Mouse (Mus musculus) ES-Bruce4 (cell line): ENCODE measurements around the gene Ramp3. TPM values are rescaled to one million over a fixed set of nuclear protein-coding genes. Genes with fewer than 3 reads are reported as not detected.
A peak's percentile ranks its signal among the peaks of the same experiment; 100 is the strongest.

Experiments
- H3K27ac ChIP-seq: 2 replicates; pipeline ENCODE4 v1.5.1; 2012; ENCODE audit warnings: low read length, inconsistent platforms; ENCODE audit not compliant: insufficient read depth
- H3K27me3 ChIP-seq: 2 replicates; pipeline ENCODE4 v1.6.1; 2012; ENCODE audit warnings: mild to moderate bottlenecking, low read length, inconsistent platforms; ENCODE audit not compliant: control insufficient read depth, poor library complexity, insufficient read depth, severe bottlenecking
- H3K36me3 ChIP-seq: 2 replicates; pipeline ENCODE4 v1.6.1; 2012; ENCODE audit warnings: inconsistent platforms, mild to moderate bottlenecking, low read length, moderate library complexity; ENCODE audit not compliant: control insufficient read depth, poor library complexity, insufficient read depth, severe bottlenecking
- H3K4me1 ChIP-seq: one replicate; pipeline ENCODE4 v1.8.1; 2011; ENCODE audit warnings: low read length; ENCODE audit not compliant: control insufficient read depth, insufficient read depth
- H3K4me3 ChIP-seq: 2 replicates; pipeline ENCODE4 v1.5.1; 2011; ENCODE audit warnings: low read depth, mild to moderate bottlenecking, low read length
- H3K9ac ChIP-seq: 2 replicates; pipeline ENCODE4 v1.6.1; 2012; ENCODE audit warnings: low read depth, mild to moderate bottlenecking, inconsistent platforms; ENCODE audit not compliant: poor library complexity, severe bottlenecking
- H3K9me3 ChIP-seq: replicated peaks from 2 replicates; pipeline ENCODE4 v1.6.1; 2012; ENCODE audit warnings: mild to moderate bottlenecking, low read length, inconsistent platforms; ENCODE audit not compliant: control insufficient read depth, poor library complexity, insufficient read depth, severe bottlenecking
- CTCF ChIP-seq: IDR thresholded peaks from one replicate; pipeline ENCODE4 v1.8.1; 2011; ENCODE audit warnings: low read depth, low read length
- EP300 ChIP-seq: IDR thresholded peaks from 2 replicates; pipeline ENCODE4 v1.6.1; 2011; ENCODE audit warnings: low read depth, low read length; ENCODE audit not compliant: insufficient read depth
- POLR2A ChIP-seq: IDR thresholded peaks from one replicate; pipeline ENCODE4 v1.8.1; 2011; ENCODE audit warnings: low read length; ENCODE audit not compliant: insufficient read depth
- polyA plus RNA-seq: library from polyadenylated mRNA; stranded (reverse); fragments of >200 nt; gene quantifications from 2 replicates; pipeline ENCODE4 v1.2.4, GENCODE M21; 2011; ENCODE audit warnings: low read depth; ENCODE audit not compliant: missing spikeins, insufficient read depth, insufficient read length

Gene Ramp3
- polyA plus RNA-seq, 1 experiment: 6.2 TPM

GRCm38 (mm10) chr11:6626388-6626772, 31.9 kb upstream of the Ramp3 start:
- TF ChIP-seq EP300 (no peak), CTCF (no peak), POLR2A (no peak)
- no peaks in the 10 kb centered on the region for H3K9me3 ChIP-seq
- peak overlapping the region; percentile 37 for H3K27ac ChIP-seq
- H3K27me3 ChIP-seq: no peaks in the 10 kb centered on the region
- peaks cover 34% of the 10 kb centered on the region for H3K36me3 ChIP-seq
- H3K4me3 ChIP-seq: peak overlapping the region; percentile 91
- no peaks in the 10 kb centered on the region for H3K4me1 ChIP-seq
- H3K9ac ChIP-seq: peak overlapping the region; percentile 77

- Histone ChIP-seq H3K4me3 (no peak overlapping the region), H3K4me1 (no peaks in the 10 kb centered on the region), H3K9ac (no peak overlapping the region), H3K36me3 (peaks cover 23% of the 10 kb centered on the region), H3K27me3 (no peaks in the 10 kb centered on the region), H3K9me3 (no peaks in the 10 kb centered on the region), H3K27ac (no peak overlapping the region)
- TF ChIP-seq EP300: no peak
- TF ChIP-seq POLR2A: no peak
- TF ChIP-seq CTCF: no peak
These were observed 30.6 kb upstream of the Ramp3 start for GRCm38 (mm10) chr11:6627731-6628130.

DNA sequence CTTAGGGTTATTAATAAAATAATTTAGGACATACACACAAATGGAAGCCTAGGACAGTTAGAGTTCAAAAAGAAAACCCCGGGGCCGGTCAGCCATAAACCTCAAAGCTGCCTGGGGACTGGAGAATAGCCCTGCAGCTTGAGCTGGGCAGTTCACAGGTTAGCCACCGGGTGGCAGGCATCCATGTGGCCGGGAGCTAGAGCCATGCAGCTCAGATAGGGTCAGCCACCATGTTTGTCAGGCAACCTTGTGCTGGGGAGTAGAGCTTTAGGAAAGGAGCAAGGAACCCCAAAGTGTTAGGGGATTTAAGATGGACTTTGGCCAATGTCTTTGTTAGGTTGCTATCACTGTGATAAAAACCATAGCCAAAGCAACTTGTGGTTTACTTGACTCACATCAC, 29.8 kb upstream of the Ramp3 start:
- Histone ChIP-seq H3K9ac (no peak overlapping the region), H3K27ac (no peak overlapping the region), H3K36me3 (peaks cover 15% of the 10 kb centered on the region), H3K27me3 (no peaks in the 10 kb centered on the region), H3K4me3 (no peak overlapping the region), H3K9me3 (no peaks in the 10 kb centered on the region), H3K4me1 (no peaks in the 10 kb centered on the region)
- peak; percentile 88 for TF ChIP-seq CTCF
- TF ChIP-seq POLR2A: no peak

GRCm38 (mm10) chr11:6629655-6630054, 28.7 kb upstream of the Ramp3 start:
- no peaks in the 10 kb centered on the region for H3K9me3 ChIP-seq
- no peak overlapping the region for H3K27ac ChIP-seq
- H3K4me1 ChIP-seq: no peaks in the 10 kb centered on the region
- no peak overlapping the region for H3K9ac ChIP-seq
- no peak overlapping the region for H3K4me3 ChIP-seq
- H3K27me3 ChIP-seq: no peaks in the 10 kb centered on the region
- no peak for TF ChIP-seq EP300
- TF ChIP-seq POLR2A: no peak
- peak; percentile 24 for TF ChIP-seq CTCF
- peaks cover 4% of the 10 kb centered on the region for H3K36me3 ChIP-seq

DNA sequence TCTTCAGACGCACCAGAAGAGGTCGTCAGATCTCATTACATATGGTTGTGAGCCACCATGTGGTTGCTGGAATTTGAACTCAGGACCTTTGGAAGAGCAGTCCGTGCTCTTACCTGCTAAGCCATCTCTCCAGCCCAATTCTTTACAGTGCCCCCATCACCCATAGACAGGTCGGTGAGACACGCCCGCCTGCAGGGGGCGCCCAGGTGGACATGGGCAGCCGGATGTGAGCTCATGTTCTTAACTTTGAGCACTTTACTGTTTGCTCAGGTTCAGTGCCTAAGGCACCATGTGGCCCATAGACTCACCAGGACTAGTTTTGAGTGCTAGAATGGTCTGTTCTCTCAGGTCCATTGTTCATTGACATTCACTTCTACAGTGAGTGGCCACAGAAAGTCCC, 22.2 kb upstream of the Ramp3 start:
- Histone ChIP-seq H3K4me3 (no peak overlapping the region), H3K36me3 (no peaks in the 10 kb centered on the region), H3K9me3 (no peaks in the 10 kb centered on the region), H3K27me3 (no peaks in the 10 kb centered on the region), H3K9ac (no peak overlapping the region), H3K27ac (no peak overlapping the region), H3K4me1 (no peaks in the 10 kb centered on the region)
- TF ChIP-seq CTCF: peak; percentile 17
- no peak for TF ChIP-seq POLR2A
- no peak for TF ChIP-seq EP300

- H3K9ac ChIP-seq: no peak within 1 kb of the TSS
- TF ChIP-seq POLR2A (no peak), EP300 (no peak), CTCF (no peak)
- H3K36me3 ChIP-seq: no peaks in the 10 kb centered on the region
- H3K4me1 ChIP-seq: no peaks in the 10 kb centered on the region
- H3K27me3 ChIP-seq: no peaks in the 10 kb centered on the region
- H3K4me3 ChIP-seq: no peak within 1 kb of the TSS
- H3K9me3 ChIP-seq: no peaks in the 10 kb centered on the region
- H3K27ac ChIP-seq: no peak within 1 kb of the TSS
These were observed 19.8 kb upstream of the Ramp3 start, which contains the start of gene Wap for GRCm38 (mm10) chr11:6638537-6638936. TSS of gene Wap (minus strand) at chr11:6638637.
